Mouse (Mus musculus): ENCODE results near the gene Fos. TPM values are rescaled to one million over a fixed set of nuclear protein-coding genes. Genes with fewer than 3 reads are reported as not detected.
A peak's percentile ranks its signal among the peaks of the same experiment; 100 is the strongest.
"Not testable (repeated sequence)": the region's sequence is repeated elsewhere in the genome, so short reads cannot be mapped to it uniquely, and the experiment has no call there.

Fos gene
- total RNA-seq, 4 experiments from 2014 or later: 5.8 to 37.3 (median 25.8) TPM

DNA sequence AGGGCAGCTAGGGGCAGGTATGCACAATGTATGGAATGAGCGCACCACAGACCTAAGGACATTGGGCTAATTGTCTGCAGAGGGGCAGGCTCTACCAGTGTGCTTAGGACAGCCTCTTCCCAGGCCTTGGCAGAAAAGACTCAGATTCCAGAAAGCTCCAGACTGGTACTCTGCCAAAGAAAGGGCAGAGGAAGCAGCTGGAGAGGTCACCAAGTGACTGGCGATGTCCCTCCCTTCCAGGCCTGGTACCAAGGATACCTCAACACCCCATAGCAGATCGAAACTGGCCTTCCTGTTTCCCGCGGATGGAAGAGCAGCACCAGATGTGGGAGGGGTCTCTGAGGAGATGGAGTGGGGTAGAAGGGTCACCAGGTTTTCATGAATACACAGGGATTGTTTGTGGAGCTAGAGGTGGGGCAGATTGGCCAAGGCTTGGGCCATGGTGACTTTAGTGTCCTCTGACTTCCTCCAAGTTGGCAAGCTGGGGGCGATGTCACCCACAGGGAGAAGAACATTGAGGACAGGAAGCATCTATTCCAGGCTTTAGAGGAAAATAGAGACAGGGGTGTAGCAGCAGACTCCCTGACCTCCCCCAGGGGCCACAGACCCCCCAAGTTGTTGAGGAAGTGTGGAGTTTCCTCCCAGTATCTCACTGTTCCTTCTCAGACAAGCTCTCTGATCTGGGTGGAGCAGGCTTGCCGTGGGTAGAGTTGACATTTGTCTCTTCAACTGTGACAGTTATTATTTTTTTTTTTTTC, 49.1 kb downstream of the Fos start:
- no peak for DNase-seq (ENCODE audit: low spot score in 2 of 2)

DNA sequence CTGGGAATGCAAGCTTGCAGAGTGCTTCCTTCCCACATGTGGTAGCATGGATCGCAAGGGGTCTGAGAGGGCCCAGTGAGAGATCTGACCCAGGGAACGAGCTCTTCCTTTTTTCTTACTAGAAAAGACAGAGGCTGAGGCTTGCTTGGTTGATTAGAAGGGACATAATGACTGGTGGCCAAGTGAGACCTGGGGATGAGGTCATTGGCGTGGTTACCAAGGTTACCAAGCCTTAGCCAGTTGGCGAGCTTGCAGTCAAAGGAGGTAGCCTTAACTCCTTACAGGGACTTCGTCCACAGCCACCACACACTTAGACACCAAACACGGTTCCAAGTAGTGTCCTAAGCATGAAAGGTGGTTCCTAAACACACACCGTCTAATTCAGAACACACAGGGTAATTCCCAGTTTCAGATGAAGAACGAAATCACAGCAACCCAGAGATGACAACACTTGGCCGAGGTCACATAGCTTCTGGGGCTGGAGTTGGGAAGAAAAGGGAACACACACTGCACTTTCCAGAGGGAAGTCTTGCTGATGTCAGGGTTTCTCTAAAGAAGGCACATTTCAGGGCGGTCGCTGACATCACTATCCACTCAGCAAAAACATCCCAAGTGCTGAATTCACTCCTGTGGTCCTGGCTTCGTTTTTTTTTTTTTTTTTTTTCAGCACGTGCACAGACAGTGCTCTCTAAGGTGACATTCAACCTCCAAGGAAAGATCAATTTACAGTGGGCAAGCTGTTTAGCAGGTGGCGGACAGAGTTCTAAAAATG, 49.9 kb downstream of the Fos start:
- DNase-seq (ENCODE audit: low spot score in 2 of 2): no peak

DNA sequence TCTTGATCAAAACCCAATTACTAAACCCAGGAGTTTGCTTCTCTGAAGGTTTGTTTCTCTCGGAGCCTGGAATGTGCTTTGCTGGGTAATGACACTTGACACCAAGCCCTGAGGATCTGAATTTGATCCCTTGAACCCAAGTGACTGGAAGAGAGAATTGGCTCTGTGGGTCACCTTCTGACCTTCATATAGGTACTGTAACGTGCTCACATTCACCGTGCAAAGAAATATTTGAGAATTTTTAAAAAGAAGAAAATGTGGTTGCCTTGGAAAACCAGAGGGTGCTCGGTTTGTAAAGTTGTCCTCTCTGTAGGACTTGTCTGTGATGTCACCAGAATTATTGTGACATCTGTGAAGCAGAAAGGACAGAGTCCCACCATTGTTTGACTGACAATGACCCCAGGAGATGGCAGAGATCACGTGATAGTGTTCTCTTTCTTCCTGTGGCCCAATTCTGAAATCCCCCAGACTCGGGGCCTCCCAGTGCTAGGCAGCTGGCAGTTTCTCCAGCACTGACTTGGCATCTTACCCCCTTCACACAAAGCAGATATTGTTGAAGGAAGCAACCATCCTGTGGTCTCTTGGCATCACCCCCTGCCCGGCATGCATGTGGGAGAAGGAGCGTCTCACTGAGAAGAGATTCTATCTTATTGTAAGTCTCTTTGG, 50.6 kb downstream of the Fos start:
- peak in 1 of 2 experiments; percentile 52 for DNase-seq (ENCODE audit: low spot score in 2 of 2)

DNA sequence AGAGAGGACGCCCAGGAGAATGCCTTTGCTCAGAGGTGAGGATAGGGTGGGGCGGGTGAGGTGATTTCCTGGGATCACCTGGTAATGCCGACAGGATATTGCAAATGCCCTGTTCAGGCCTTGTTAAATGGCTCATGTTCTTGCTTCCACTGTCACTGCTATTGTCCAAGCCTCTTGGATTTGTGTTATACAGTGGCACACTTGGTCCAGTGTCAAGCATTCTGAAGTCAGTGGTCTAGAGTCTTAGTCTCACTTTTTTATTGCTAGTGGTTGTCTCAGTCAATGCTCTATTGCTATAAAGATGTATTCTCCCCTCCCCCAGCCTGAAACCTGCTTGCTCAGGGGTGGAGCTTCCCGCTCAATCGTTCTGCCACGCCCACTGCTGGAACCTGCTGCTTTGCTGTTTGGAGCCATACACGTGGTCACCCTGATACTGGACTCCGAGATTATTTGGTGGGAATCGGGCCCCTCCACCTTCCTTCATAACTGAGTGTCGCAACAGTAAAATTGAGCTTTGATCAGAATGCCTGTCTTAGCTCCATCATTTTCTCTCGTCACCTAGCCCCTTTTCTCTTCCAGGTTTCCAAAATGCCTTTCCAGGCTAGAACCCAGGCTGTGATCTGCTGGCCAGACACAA, 51.3 kb downstream of the Fos start:
- DNase-seq (ENCODE audit: low spot score in 2 of 2): not testable (repeated sequence)

Other genes with a start within 250 kb of the Fos start
- 10 to 100 TPM; 16.1 to 20.8 (median 17.1) TPM for gene Mlh3, start 203.3 kb upstream of the Fos start, total RNA-seq (2022)
- gene Acyp1, start 185.5 kb upstream of the Fos start, total RNA-seq (2022): 10 to 100 TPM; 28.9 to 36.7 (median 30.1) TPM
- gene Zc2hc1c, start 185.3 kb upstream of the Fos start, total RNA-seq (2022): 1 to 10 TPM; 2.6 to 3.3 (median 3.0) TPM
- 10 to 100 TPM; 37.2 to 40.5 (median 38.7) TPM for gene Nek9, start 134.5 kb upstream of the Fos start, total RNA-seq (2022)
- gene Tmed10, start 99.0 kb upstream of the Fos start, total RNA-seq (2022): 100 to 1,000 TPM; 169 to 181 (median 175) TPM
- 10 to 100 TPM; 49.9 to 67.7 (median 55.7) TPM for gene Jdp2, start 125.1 kb downstream of the Fos start, total RNA-seq (2022)
- gene Batf, start 212.8 kb downstream of the Fos start, total RNA-seq (2022): under 1 TPM in 3 of 4 experiments, not detected in 1; 0.52 to 0.84 (median 0.59) TPM